Mouse (Mus musculus) MEL (cell line): Measurements from ENCODE around the gene Tmed9. TPM values are rescaled to one million over a fixed set of nuclear protein-coding genes. Genes with fewer than 3 reads are reported as not detected.

ENCODE experiments used
- DNase-seq: peaks from one replicate; pipeline ENCODE4 v3.0.0; 2011; ENCODE audit warnings: low read depth, low spot score
- H3K27ac ChIP-seq: 2 replicates; pipeline ENCODE4 v1.5.1; 2012; ENCODE audit warnings: low read depth, mild to moderate bottlenecking, control low read depth, low read length, moderate library complexity; ENCODE audit not compliant: control insufficient read depth
- H3K27me3 ChIP-seq, 2 experiments: fragments of 150-350 bp in 1 of 2; sonication (generic) in 1 of 2; 2 replicates each; pipeline ENCODE4 v1.6.1; 2012; ENCODE audit warnings: low read length in 2 of 2, mild to moderate bottlenecking in 2 of 2, improper control_type of control experiment in 1 of 2, moderate library complexity in 1 of 2; ENCODE audit not compliant: insufficient read depth in 2 of 2, control insufficient read depth in 1 of 2
- H3K36me3 ChIP-seq, 2 experiments: 2 replicates each; pipeline ENCODE4 v1.6.1; 2012 to 2014; ENCODE audit warnings: low read length in 2 of 2, improper control_type of control experiment in 1 of 2, inconsistent platforms in 1 of 2, mild to moderate bottlenecking in 1 of 2; ENCODE audit not compliant: insufficient read depth in 2 of 2, control insufficient read depth in 1 of 2
- H3K4me1 ChIP-seq, 2 experiments: fragments of 150-350 bp in 1 of 2; sonication (generic) in 1 of 2; 2 replicates each; pipeline ENCODE4 v1.6.1; 2012; ENCODE audit warnings: low read length in 2 of 2, improper control_type of control experiment in 1 of 2, mild to moderate bottlenecking in 1 of 2; ENCODE audit not compliant: insufficient read depth in 2 of 2, control insufficient read depth in 1 of 2
- H3K4me3 ChIP-seq, 2 experiments: fragments of 150-350 bp in 1 of 2; sonication (generic) in 1 of 2; 2 replicates each; pipeline ENCODE4 v1.5.1; 2012; ENCODE audit warnings: low read depth in 2 of 2, low read length in 2 of 2, mild to moderate bottlenecking in 2 of 2, moderate library complexity in 2 of 2, control low read depth in 1 of 2, improper control_type of control experiment in 1 of 2; ENCODE audit not compliant: control insufficient read depth in 1 of 2, insufficient read depth in 1 of 2
- H3K79me2 ChIP-seq: 2 replicates; pipeline ENCODE4 v1.6.1; 2012; ENCODE audit warnings: mild to moderate bottlenecking, low read length, moderate library complexity; ENCODE audit not compliant: control insufficient read depth, poor library complexity, insufficient read depth
- H3K9ac ChIP-seq: 2 replicates; pipeline ENCODE4 v1.6.1; 2012; ENCODE audit warnings: low read depth, mild to moderate bottlenecking, control low read depth, low read length, moderate library complexity; ENCODE audit not compliant: control insufficient read depth, poor library complexity, severe bottlenecking
- H3K9me3 ChIP-seq: fragments of 150-350 bp; sonication (generic); replicated peaks from 2 replicates; pipeline ENCODE4 v1.6.1; 2012; ENCODE audit warnings: mild to moderate bottlenecking, low read length, improper control_type of control experiment, moderate library complexity; ENCODE audit not compliant: insufficient read depth
- BHLHE40 ChIP-seq: IDR thresholded peaks from 2 replicates; pipeline ENCODE4 v1.6.1; 2012; ENCODE audit warnings: low read depth, mild to moderate bottlenecking, inconsistent platforms, low read length, improper control_type of control experiment, borderline replicate concordance
- CHD2 ChIP-seq: IDR thresholded peaks from 2 replicates; pipeline ENCODE4 v1.6.1; 2011; ENCODE audit warnings: low read length, improper control_type of control experiment
- CTCF ChIP-seq, 3 experiments: IDR thresholded peaks in 2 of 3; conservative IDR thresholded peaks in 1 of 3; 2 replicates each; pipeline ENCODE4 v1.5.1; 2011 to 2012; ENCODE audit warnings: low read length in 3 of 3, low read depth in 2 of 3, mild to moderate bottlenecking in 2 of 3, improper control_type of control experiment in 1 of 3, inconsistent platforms in 1 of 3, mixed read lengths in 1 of 3, moderate library complexity in 1 of 3; ENCODE audit not compliant: control insufficient read depth in 1 of 3, insufficient read depth in 1 of 3, poor library complexity in 1 of 3, severe bottlenecking in 1 of 3
- ELF1 ChIP-seq: IDR thresholded peaks from 2 replicates; pipeline ENCODE4 v1.6.1; 2014; ENCODE audit warnings: low read depth, mild to moderate bottlenecking, inconsistent platforms, low read length, improper control_type of control experiment, moderate library complexity
- GATA1 ChIP-seq: IDR thresholded peaks from 2 replicates; pipeline ENCODE4 v1.6.1; 2011; ENCODE audit warnings: low read depth, low read length, improper control_type of control experiment
- MAX ChIP-seq: IDR thresholded peaks from 2 replicates; pipeline ENCODE4 v1.6.1; 2011; ENCODE audit warnings: low read length, improper control_type of control experiment
- MXI1 ChIP-seq: IDR thresholded peaks from 2 replicates; pipeline ENCODE4 v1.6.1; 2011; ENCODE audit warnings: mild to moderate bottlenecking, low read depth, low read length, improper control_type of control experiment
- POLR2A ChIP-seq, 2 experiments: IDR thresholded peaks; 2 replicates each; pipeline ENCODE4 v1.6.1; 2011 to 2012; ENCODE audit warnings: low read length in 2 of 2, mild to moderate bottlenecking in 2 of 2, control low read depth in 1 of 2, improper control_type of control experiment in 1 of 2, low read depth in 1 of 2, moderate library complexity in 1 of 2; ENCODE audit not compliant: control insufficient read depth in 1 of 2, insufficient read depth in 1 of 2, poor library complexity in 1 of 2
- POLR2AphosphoS5 ChIP-seq: IDR thresholded peaks from 2 replicates; pipeline ENCODE4 v1.6.1; 2012; ENCODE audit warnings: low read depth, borderline replicate concordance, mild to moderate bottlenecking, inconsistent platforms, low read length, moderate library complexity, mixed read lengths
- SIN3A ChIP-seq: IDR thresholded peaks from 2 replicates; pipeline ENCODE4 v1.6.1; 2012; ENCODE audit warnings: low read length, improper control_type of control experiment, inconsistent platforms
- ZKSCAN1 ChIP-seq: IDR thresholded peaks from 2 replicates; pipeline ENCODE4 v1.6.1; 2012; ENCODE audit warnings: low read depth, mild to moderate bottlenecking, inconsistent platforms, low read length, improper control_type of control experiment, moderate library complexity
- polyA plus RNA-seq, 2 experiments: library from polyadenylated mRNA; stranded (reverse) in 1 of 2; unstranded in 1 of 2; fragments of >175 nt in 1 of 2; fragments of >200 nt in 1 of 2; gene quantifications; 2 replicates each; pipeline versions ENCODE4 v1.2.1 to v1.2.4; 2012; ENCODE audit warnings: low replicate concordance in 2 of 2, low read depth in 1 of 2; ENCODE audit not compliant: insufficient read length in 2 of 2, insufficient read depth in 1 of 2, missing spikeins in 1 of 2
- total RNA-seq: library from RNA; depleted of rRNA; stranded (reverse); fragments of 300-350 nt; gene quantifications from 2 replicates; pipeline ENCODE4 v1.2.3, GENCODE M21; 2012

Tmed9 gene
- total and polyA plus RNA-seq, 3 experiments = 218 to 222 TPM; not detected in 1

DNA sequence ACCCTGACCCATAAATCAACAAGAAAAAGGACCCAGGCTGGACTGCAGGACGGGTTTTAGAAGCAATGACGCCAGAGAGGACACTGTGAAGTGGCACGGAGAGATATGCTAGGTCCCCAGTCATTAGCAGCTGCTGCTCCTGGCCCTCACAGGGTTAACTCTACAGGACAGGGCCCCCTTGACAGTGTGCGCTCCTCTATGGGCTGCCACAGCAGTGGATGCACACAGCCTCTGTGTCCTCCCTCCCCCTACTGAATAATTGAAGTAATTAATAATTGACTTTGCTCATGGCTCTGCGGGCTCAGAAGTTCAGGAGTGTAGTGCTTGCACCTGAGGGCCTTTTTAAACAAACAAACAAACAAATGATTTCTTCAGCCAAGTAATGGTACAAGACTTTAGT is 39.9 kb downstream of the Tmed9 start:
- Histone ChIP-seq H3K79me2 (no peaks in the 10 kb centered on the region), H3K9me3 (no peaks in the 10 kb centered on the region), H3K9ac (no peak overlapping the region), H3K36me3 (no peaks in the 10 kb centered on the region)
- no peak for TF ChIP-seq ELF1
- TF ChIP-seq SIN3A = no peak
- TF ChIP-seq, all 39 proteins: peak for 0
- Histone ChIP-seq H3K27ac (no peak overlapping the region), H3K4me3 (no peak overlapping the region), H3K27me3 (no peaks in the 10 kb centered on the region), H3K4me1 (0 out of 4 replicates have a peak, but pooled peaks cover 0 to 3% of the 10 kb centered on the region in 2 experiments)
- no peak for DNase-seq

DNA sequence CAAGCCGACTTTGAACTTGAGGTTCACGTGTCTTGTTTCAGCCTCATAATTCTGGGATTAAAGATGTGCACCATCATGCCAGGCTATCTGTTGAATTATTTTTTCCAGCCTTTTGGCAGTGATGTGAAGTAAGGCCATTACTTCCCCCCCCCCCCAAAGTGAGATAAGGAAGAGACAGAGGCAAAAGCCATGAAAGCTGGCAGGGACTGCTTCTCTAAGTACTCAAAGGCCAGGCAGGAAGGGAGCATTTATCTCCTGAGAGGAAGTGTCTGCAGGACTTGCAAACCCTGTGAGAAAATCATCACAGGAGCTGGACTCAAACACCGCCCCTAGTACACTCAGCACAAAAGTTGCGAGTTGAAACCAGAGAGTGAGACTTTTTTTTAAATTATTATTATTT is 45.8 kb downstream of the Tmed9 start:
- TF ChIP-seq GATA1 = peak; percentile 55
- no peak for TF ChIP-seq MAX
- peaks cover 11% of the 10 kb centered on the region for H3K79me2 ChIP-seq
- no peak overlapping the region for H3K4me3 ChIP-seq
- peaks cover 0 to 25% of the 10 kb centered on the region in 2 experiments; a peak in 2 of 4 replicates for H3K36me3 ChIP-seq
- peak overlapping the region; percentile 11 for H3K27ac ChIP-seq
- peak; percentile 72 for DNase-seq
- H3K27me3 ChIP-seq = no peaks in the 10 kb centered on the region
- H3K4me1 ChIP-seq = peaks cover 0 to 20% of the 10 kb centered on the region in 2 experiments; a peak in 2 of 4 replicates
- H3K9ac ChIP-seq = no peak overlapping the region
- H3K9me3 ChIP-seq = no peaks in the 10 kb centered on the region

DNA sequence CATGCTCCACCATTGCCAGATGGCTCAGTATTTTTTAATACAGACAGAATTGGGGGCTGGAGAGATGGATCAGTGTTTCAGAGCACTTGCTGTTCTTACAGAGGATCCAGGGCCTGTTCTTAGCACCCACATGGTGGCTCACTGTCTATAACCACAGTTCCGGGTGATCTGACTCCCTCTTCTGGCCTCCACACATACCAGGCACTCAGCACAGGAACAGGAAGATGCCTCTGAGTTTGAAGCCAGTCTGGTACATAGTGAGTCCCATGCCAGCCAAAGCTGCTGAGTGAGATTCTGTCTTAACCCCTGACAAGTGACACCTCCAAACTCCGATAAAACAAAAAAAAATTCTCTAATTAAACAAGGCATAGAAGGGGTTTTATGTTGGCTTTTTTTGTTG is 46.7 kb downstream of the Tmed9 start:
- Histone ChIP-seq H3K4me1 (peaks cover 0 to 16% of the 10 kb centered on the region in 2 experiments; a peak in 2 of 4 replicates), H3K9me3 (no peaks in the 10 kb centered on the region), H3K79me2 (peaks cover 17% of the 10 kb centered on the region), H3K27ac (0 out of 2 replicates have a peak overlapping the region, but pooled peaks have one; percentile 0), H3K4me3 (no peak overlapping the region), H3K36me3 (peaks cover 0 to 27% of the 10 kb centered on the region in 2 experiments; a peak in 2 of 4 replicates), H3K27me3 (no peaks in the 10 kb centered on the region), H3K9ac (no peak overlapping the region)
- TF ChIP-seq CHD2 (no peak), ELF1 (peak; percentile 59; the same call in 1 of the 2 replicates), POLR2A (IDR thresholded peaks at IDR 0.05; ENCODE audit: control insufficient read depth in 1 of 2, insufficient read depth in 1 of 2, low read depth in 1 of 2, low read length in 2 of 2, poor library complexity in 1 of 2) (0 out of 4 replicates have a peak, but pooled peaks of 1 of the 2 experiments have one; percentile 21), MAX (peak; percentile 35; the same call in 1 of the 2 replicates), CTCF (IDR thresholded peaks at IDR 0.05 in 2 of 3, conservative IDR thresholded peaks at IDR 0.05 in 1 of 3; ENCODE audit: control insufficient read depth in 1 of 3, insufficient read depth in 1 of 3, low read depth in 2 of 3, low read length in 3 of 3, poor library complexity in 1 of 3, severe bottlenecking in 1 of 3) (peak in 1 of 3 experiments; percentile 27; a peak in 2 of 6 replicates), MXI1 (peak; percentile 36; the same call in 1 of the 2 replicates), POLR2AphosphoS5 (no peak), BHLHE40 (no peak), ZKSCAN1 (no peak)
- DNase-seq = peak; percentile 56
